Mouse (Mus musculus) embryonic facial prominence, embryonic 11.5 days (tissue): ENCODE results near the gene Stub1. TPM values are rescaled to one million over a fixed set of nuclear protein-coding genes. Genes with fewer than 3 reads are reported as not detected.
"Not testable (repeated sequence)": the region's sequence is repeated elsewhere in the genome, so short reads cannot be mapped to it uniquely, and the experiment has no call there.

Source experiments
- ATAC-seq: fragments of 200-750 bp; cut with Nextera tagmentation; replicated peaks from 2 replicates; pipeline ENCODE4 v1.8.0; 2017; ENCODE audit warnings: low read depth; ENCODE audit not compliant: insufficient number of reproducible peaks, low FRiP score, low TSS enrichment
- DNase-seq: peaks from one replicate; pipeline ENCODE4 v3.0.0-alpha.2; 2015; ENCODE audit warnings: low spot score
- H3K27ac ChIP-seq: fragments of 300-500 bp; sonication (generic); replicated peaks from 2 replicates; pipeline ENCODE4 v1.5.1; 2014; ENCODE audit warnings: mild to moderate bottlenecking, low read depth, low read length, control low read depth
- H3K27me3 ChIP-seq: fragments of 300-500 bp; sonication (generic); 2 replicates; pipeline ENCODE4 v1.6.1; 2014; ENCODE audit warnings: mild to moderate bottlenecking, low read length, moderate library complexity, mixed read lengths; ENCODE audit not compliant: control insufficient read depth, insufficient read depth
- H3K36me3 ChIP-seq: fragments of 300-500 bp; sonication (generic); replicated peaks from 2 replicates; pipeline ENCODE4 v1.6.1; 2014; ENCODE audit warnings: low read depth, mild to moderate bottlenecking, low read length, moderate library complexity, mixed read lengths; ENCODE audit not compliant: control insufficient read depth, insufficient read depth
- H3K4me1 ChIP-seq: fragments of 300-500 bp; sonication (generic); 2 replicates; pipeline ENCODE4 v1.6.1; 2014; ENCODE audit warnings: low read length, mixed read lengths; ENCODE audit not compliant: control insufficient read depth, insufficient read depth
- H3K4me2 ChIP-seq: fragments of 300-500 bp; sonication (generic); 2 replicates; pipeline ENCODE4 v1.6.1; 2014; ENCODE audit warnings: low read depth, mild to moderate bottlenecking, control low read depth, low read length, moderate library complexity
- H3K4me3 ChIP-seq: fragments of 300-500 bp; sonication (generic); 2 replicates; pipeline ENCODE4 v1.5.1; 2014; ENCODE audit warnings: low read depth, low read length, control low read depth
- H3K9ac ChIP-seq: fragments of 300-500 bp; sonication (generic); replicated peaks from 2 replicates; pipeline ENCODE4 v1.6.1; 2014; ENCODE audit warnings: mild to moderate bottlenecking, control low read depth, low read length
- H3K9me3 ChIP-seq: fragments of 300-500 bp; sonication (generic); replicated peaks from 2 replicates; pipeline ENCODE4 v1.6.1; 2016; ENCODE audit warnings: mild to moderate bottlenecking, low read length, inconsistent platforms, mixed read lengths; ENCODE audit not compliant: control insufficient read depth
- WGBS: fragments of 180-500 bp; shearing (Covaris S2); extraction: QIAGEN DNeasy Blood & Tissue Kit; methylation state at CpG from one replicate; pipeline ENCODE4 v1.1.7; 2014; 5-methylcytosine and 5-hydroxymethylcytosine counted together
- polyA plus RNA-seq: library from polyadenylated mRNA; unstranded; fragments of >200 nt; fragmentation: Nextera tagmentation; extraction: Ambion mirVana; gene quantifications from 2 replicates; pipeline ENCODE4 v1.2.1, GENCODE M21; 2014

Stub1 gene
- polyA plus RNA-seq, 1 experiment from 2014 or later, result 323 TPM

- H3K27ac ChIP-seq, result no peak overlapping the region
- H3K36me3 ChIP-seq, result no peaks in the 10 kb centered on the region
- no peaks in the 10 kb centered on the region for H3K4me1 ChIP-seq
- 83% methylated on average over 11 of the region's 11 CpGs for WGBS
- H3K9ac ChIP-seq, result no peak overlapping the region
- no peaks in the 10 kb centered on the region for H3K9me3 ChIP-seq
- ATAC-seq, result no peak
- H3K27me3 ChIP-seq, result peaks cover 28% of the 10 kb centered on the region
- no peak overlapping the region for H3K4me3 ChIP-seq
- H3K4me2 ChIP-seq, result no peak overlapping the region
- DNase-seq, result no peak
These were observed 15.5 kb downstream of the Stub1 start for GRCm38 (mm10) chr17:25817662-25818061.

DNA sequence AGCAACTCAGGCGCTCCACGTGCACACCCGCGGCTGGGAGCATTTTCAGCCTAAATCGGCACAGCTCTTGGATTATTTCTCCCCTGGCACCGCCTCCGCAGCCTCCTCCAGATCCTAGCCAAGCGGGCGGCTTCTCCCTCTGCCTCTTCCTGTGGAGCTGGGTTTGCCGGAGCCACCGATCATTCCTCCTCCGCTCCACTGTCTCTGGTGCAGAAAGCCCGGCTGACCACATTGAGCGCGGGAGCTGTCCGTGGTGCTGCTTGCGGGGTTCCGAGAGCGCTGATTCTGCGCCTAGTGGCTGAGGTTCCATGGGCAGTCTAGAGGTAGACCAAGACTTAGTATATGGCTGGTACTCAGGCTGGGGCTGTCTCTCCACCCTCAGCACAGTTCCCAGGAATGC, 19.7 kb downstream of the Stub1 start:
- Histone ChIP-seq H3K27me3 (peaks cover 19% of the 10 kb centered on the region), H3K9ac (no peak overlapping the region), H3K4me1 (no peaks in the 10 kb centered on the region; the same call in 1 of the 2 replicates), H3K9me3 (no peaks in the 10 kb centered on the region), H3K36me3 (no peaks in the 10 kb centered on the region), H3K4me3 (no peak overlapping the region), H3K4me2 (no peak overlapping the region), H3K27ac (no peak overlapping the region)
- DNase-seq (peak; percentile 93), ATAC-seq (no peak)
- 4% methylated on average over 20 of the region's 20 CpGs for WGBS

GRCm38 (mm10) chr17:25810890-25811289, 22.3 kb downstream of the Stub1 start:
- ATAC-seq (no peak), DNase-seq (no peak)
- Histone ChIP-seq H3K4me1 (no peaks in the 10 kb centered on the region; the same call in 1 of the 2 replicates), H3K9me3 (no peaks in the 10 kb centered on the region), H3K27me3 (peaks cover 14% of the 10 kb centered on the region), H3K4me3 (no peak overlapping the region), H3K9ac (no peak overlapping the region), H3K36me3 (no peaks in the 10 kb centered on the region), H3K27ac (no peak overlapping the region), H3K4me2 (no peak overlapping the region)
- WGBS, result 74% methylated on average over 4 of the region's 4 CpGs

DNA sequence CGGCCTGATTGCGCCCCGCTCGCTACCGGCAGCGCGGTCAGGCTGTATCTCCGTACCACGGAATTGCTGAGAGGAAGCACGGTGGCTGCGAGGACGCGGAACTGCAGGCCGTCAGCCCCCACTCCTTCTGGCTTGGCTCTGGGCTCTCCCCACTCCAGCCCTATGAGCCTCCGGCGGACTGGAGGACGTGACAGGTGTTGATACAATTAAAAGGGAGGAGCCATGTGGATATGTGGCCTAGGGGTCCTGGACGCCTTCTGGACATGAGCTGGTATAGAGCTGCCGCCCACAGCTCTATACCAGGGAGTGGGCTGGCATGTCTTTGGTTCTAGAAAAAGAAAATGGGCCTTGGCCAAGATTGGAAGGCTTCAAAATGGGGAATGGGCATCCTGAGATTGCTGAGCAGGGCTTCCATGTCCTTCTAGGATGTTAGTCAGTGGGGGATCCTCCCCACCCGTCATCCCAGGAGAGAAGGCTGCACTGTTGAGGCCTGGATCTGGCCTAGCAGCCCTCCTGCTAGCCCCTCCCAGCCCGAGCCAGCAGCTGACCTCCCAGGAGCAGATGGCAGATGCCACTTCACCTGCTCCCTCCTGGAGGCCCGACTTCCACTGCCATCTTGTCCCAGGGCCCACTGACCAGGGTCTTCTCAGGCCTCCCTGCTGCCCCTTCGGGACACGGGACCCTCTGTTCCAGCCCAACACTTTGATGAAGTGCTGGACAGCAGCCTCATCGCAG, 23.4 kb downstream of the Stub1 start:
- H3K4me1 ChIP-seq, result no peaks in the 10 kb centered on the region; the same call in 1 of the 2 replicates
- H3K36me3 ChIP-seq, result no peaks in the 10 kb centered on the region
- peak; percentile 46 for ATAC-seq
- H3K4me2 ChIP-seq, result peak overlapping the region; percentile 97
- WGBS, result 10% methylated on average over 24 of the region's 25 CpGs
- H3K9ac ChIP-seq, result peak overlapping the region; percentile 76
- no peaks in the 10 kb centered on the region for H3K9me3 ChIP-seq
- H3K4me3 ChIP-seq, result peak overlapping the region; percentile 71
- H3K27me3 ChIP-seq, result peaks cover 14% of the 10 kb centered on the region
- H3K27ac ChIP-seq, result peak overlapping the region; percentile 31; the same call in 1 of the 2 replicates
- DNase-seq, result no peak

GRCm38 (mm10) chr17:25808789-25809605, 24.2 kb downstream of the Stub1 start, which contains the start of gene Fbxl16:
TSS of gene Fbxl16 (plus strand) at chr17:25809085.
- no peaks in the 10 kb centered on the region for H3K36me3 ChIP-seq
- peak within 1 kb of the TSS; percentile 41 for H3K27ac ChIP-seq
- H3K9ac ChIP-seq, result peak within 1 kb of the TSS; percentile 76
- H3K4me1 ChIP-seq, result no peaks in the 10 kb centered on the region; the same call in 1 of the 2 replicates
- ATAC-seq (peak; percentile 71), DNase-seq (peak; percentile 89)
- no peaks in the 10 kb centered on the region for H3K9me3 ChIP-seq
- peak within 1 kb of the TSS; percentile 71 for H3K4me3 ChIP-seq
- WGBS, result under 1% methylated on average over 76 of the region's 100 CpGs
- H3K4me2 ChIP-seq, result peak within 1 kb of the TSS; percentile 97
- peaks cover 14% of the 10 kb centered on the region for H3K27me3 ChIP-seq

DNA sequence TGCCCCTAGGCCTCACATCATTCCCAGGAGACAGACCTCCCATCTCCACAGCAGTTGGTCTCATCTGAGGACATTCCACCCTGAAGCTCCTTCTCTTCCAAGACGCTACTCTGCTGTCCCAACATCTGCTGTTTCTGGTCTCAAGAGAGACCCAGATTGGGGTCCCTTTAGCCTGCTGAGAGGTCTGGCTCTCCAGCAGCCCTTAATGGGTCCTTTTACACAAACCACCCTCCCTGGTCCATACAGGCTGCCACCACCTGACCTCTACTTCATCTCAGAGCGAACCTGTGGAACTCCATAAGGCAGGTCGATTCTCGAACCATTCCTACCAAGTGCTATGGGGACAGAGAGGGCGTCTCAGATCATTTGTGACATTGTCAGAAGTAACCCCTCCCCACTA, 25.2 kb downstream of the Stub1 start:
- H3K4me1 ChIP-seq, result no peaks in the 10 kb centered on the region; the same call in 1 of the 2 replicates
- H3K9ac ChIP-seq, result no peak overlapping the region
- H3K36me3 ChIP-seq, result no peaks in the 10 kb centered on the region
- no peaks in the 10 kb centered on the region for H3K9me3 ChIP-seq
- ATAC-seq, result no peak
- no peak overlapping the region for H3K4me3 ChIP-seq
- H3K4me2 ChIP-seq, result peak overlapping the region; percentile 97; the same call in 1 of the 2 replicates
- 36% methylated on average over 5 of the region's 5 CpGs for WGBS
- DNase-seq, result no peak
- H3K27ac ChIP-seq, result 0 out of 2 replicates have a peak overlapping the region, but pooled peaks have one; percentile 41
- peaks cover 14% of the 10 kb centered on the region for H3K27me3 ChIP-seq

DNA sequence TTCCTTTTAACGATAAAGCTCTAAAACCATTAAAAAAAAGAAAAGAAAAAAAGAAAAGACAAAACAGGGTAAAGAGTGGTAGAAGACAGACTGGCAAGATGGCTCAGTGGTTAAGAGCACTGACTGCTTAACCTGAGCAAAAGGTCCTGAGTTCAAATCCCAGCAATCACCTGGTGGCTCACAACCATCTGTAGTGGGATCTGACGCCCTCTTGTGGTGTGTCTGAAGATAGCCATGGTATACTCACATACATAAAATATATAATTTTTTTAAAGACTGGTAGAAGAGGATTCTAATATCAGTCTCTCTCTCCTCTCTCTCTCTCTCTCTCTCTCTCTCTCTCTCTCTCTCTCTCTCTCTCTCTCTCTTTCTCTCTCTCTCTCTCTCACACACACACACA, 25.8 kb downstream of the Stub1 start:
- H3K4me3 ChIP-seq, H3K4me1 ChIP-seq, H3K9me3 ChIP-seq, DNase-seq, H3K9ac ChIP-seq, ATAC-seq, H3K27ac ChIP-seq, H3K36me3 ChIP-seq, H3K4me2 ChIP-seq: not testable (repeated sequence)
- H3K27me3 ChIP-seq, result peaks cover 14% of the 10 kb centered on the region
- 56% methylated on average over 2 of the region's 2 CpGs for WGBS
